16 mouse cellular contexts compared by ENCODE assay signal in genomic region chr13:112043524-112044246, GRCm38 (mm10).
A peak's percentile ranks its signal among the peaks of the same experiment; 100 is the strongest.
DNase-seq lines count a peak whose midpoint lies in the region; ATAC-seq lines count a peak whose summit lies in the region.
"Had no signal": no experiment of that assay in that cellular context is flagged by ENCODE, and none has a peak within 500 bp of the region (broad histone marks: within the 10 kb centered on the region; RNA-seq: fewer than 3 reads in every experiment).

No protein-coding gene starts in this region.

- no peak for ATAC-seq in intestine, embryonic 14.5 days (replicated peaks; ENCODE audit: low FRiP score, low TSS enrichment, low read depth)
- ATAC-seq in liver, embryonic 15.5 days (ENCODE audit: insufficient read depth), result peak; percentile 83
- ATAC-seq in neural tube, embryonic 15.5 days (ENCODE audit: low FRiP score), result no peak
- no peak for ATAC-seq in midbrain, embryonic 16.5 days

- no peaks in the 10 kb centered on the region for H3K36me3 ChIP-seq in intestine, embryonic 14.5 days (ENCODE audit: control insufficient read depth, insufficient read depth, low read length)
- no peaks in the 10 kb centered on the region for H3K36me3 ChIP-seq in liver, embryonic 15.5 days (replicated peaks)
- no peaks in the 10 kb centered on the region for H3K36me3 ChIP-seq in neural tube, embryonic 15.5 days
- H3K36me3 ChIP-seq in midbrain, embryonic 16.5 days (ENCODE audit: control insufficient read depth, insufficient read depth, low read length), result no peaks in the 10 kb centered on the region

- peak; percentile 16 for DNase-seq in lung, postnatal 10 days
- DNase-seq in lung, postnatal 36 days, result no peak
- peak; percentile 51 for DNase-seq in intestine, embryonic 14.5 days (ENCODE audit: low spot score)
- peak; percentile 60 for DNase-seq in yolk sac, embryonic 10.5 days (ENCODE audit: low spot score)
- DNase-seq in adrenal gland, postnatal 36 days, result no peak
- DNase-seq: cerebellum, adult 9-11 months; gastrocnemius, postnatal 10 days; kidney, adult 11 months; kidney, postnatal 14 days; lung, postnatal 4 days; midbrain, embryonic 14.5 days; right cerebral cortex, postnatal 4 days; thymus, postnatal 36 days had no signal

- H3K9me3 ChIP-seq in intestine, embryonic 14.5 days (ENCODE audit: control insufficient read depth, low read length), result no peaks in the 10 kb centered on the region
- H3K9me3 ChIP-seq in liver, embryonic 15.5 days (replicated peaks), result no peaks in the 10 kb centered on the region
- no peaks in the 10 kb centered on the region for H3K9me3 ChIP-seq in neural tube, embryonic 15.5 days (replicated peaks)
- H3K9me3 ChIP-seq in midbrain, embryonic 16.5 days (replicated peaks; ENCODE audit: control insufficient read depth, low read length, poor library complexity, severe bottlenecking), result no peaks in the 10 kb centered on the region

- no peak overlapping the region for H3K27ac ChIP-seq in intestine, embryonic 14.5 days (ENCODE audit: low read depth)
- peak overlapping the region; percentile 81 for H3K27ac ChIP-seq in liver, embryonic 15.5 days (replicated peaks)
- no peak overlapping the region for H3K27ac ChIP-seq in neural tube, embryonic 15.5 days (replicated peaks)
- no peak overlapping the region for H3K27ac ChIP-seq in midbrain, embryonic 16.5 days (ENCODE audit: low read length)

- no peak overlapping the region for H3K4me3 ChIP-seq in intestine, embryonic 14.5 days (ENCODE audit: low read depth, low read length)
- H3K4me3 ChIP-seq in liver, embryonic 15.5 days (replicated peaks), result no peak overlapping the region
- no peak overlapping the region for H3K4me3 ChIP-seq in neural tube, embryonic 15.5 days (replicated peaks)
- H3K4me3 ChIP-seq in midbrain, embryonic 16.5 days (ENCODE audit: low read depth, low read length), result no peak overlapping the region

- H3K4me2 ChIP-seq in intestine, embryonic 14.5 days (ENCODE audit: low read length), result no peak overlapping the region
- peak overlapping the region; percentile 36 for H3K4me2 ChIP-seq in liver, embryonic 15.5 days
- no peak overlapping the region for H3K4me2 ChIP-seq in neural tube, embryonic 15.5 days
- no peak overlapping the region for H3K4me2 ChIP-seq in midbrain, embryonic 16.5 days (ENCODE audit: low read length)

- no peaks in the 10 kb centered on the region for H3K4me1 ChIP-seq in intestine, embryonic 14.5 days (replicated peaks; ENCODE audit: control insufficient read depth, insufficient read depth, low read length)
- H3K4me1 ChIP-seq in liver, embryonic 15.5 days (replicated peaks), result peaks cover 57% of the 10 kb centered on the region
- no peaks in the 10 kb centered on the region for H3K4me1 ChIP-seq in neural tube, embryonic 15.5 days
- no peaks in the 10 kb centered on the region for H3K4me1 ChIP-seq in midbrain, embryonic 16.5 days (ENCODE audit: control insufficient read depth, insufficient read depth, low read length)

- 91% methylated on average over 13 of the region's 13 CpGs for WGBS in intestine, embryonic 14.5 days
- WGBS in liver, embryonic 15.5 days (ENCODE audit: insufficient replicate concordance), result 84% methylated on average over 13 of the region's 13 CpGs
- 98% methylated on average over 13 of the region's 13 CpGs for WGBS in neural tube, embryonic 15.5 days
- WGBS in midbrain, embryonic 16.5 days, result 95% methylated on average over 13 of the region's 13 CpGs

- H3K27me3 ChIP-seq in intestine, embryonic 14.5 days (replicated peaks; ENCODE audit: control insufficient read depth, insufficient read depth, low read length), result no peaks in the 10 kb centered on the region
- H3K27me3 ChIP-seq in liver, embryonic 15.5 days, result peaks cover 11% of the 10 kb centered on the region; the same call in 1 of the 2 replicates
- no peaks in the 10 kb centered on the region for H3K27me3 ChIP-seq in neural tube, embryonic 15.5 days (replicated peaks)
- H3K27me3 ChIP-seq in midbrain, embryonic 16.5 days (ENCODE audit: control insufficient read depth, insufficient read depth, low read depth, low read length), result no peaks in the 10 kb centered on the region

- no peak overlapping the region for H3K9ac ChIP-seq in intestine, embryonic 14.5 days (ENCODE audit: low read length)
- H3K9ac ChIP-seq in liver, embryonic 15.5 days, result 0 out of 2 replicates have a peak overlapping the region, but pooled peaks have one; percentile 2
- no peak overlapping the region for H3K9ac ChIP-seq in neural tube, embryonic 15.5 days (replicated peaks)
- no peak overlapping the region for H3K9ac ChIP-seq in midbrain, embryonic 16.5 days (ENCODE audit: low read depth, low read length)

Comparison
In these comparisons a context has a peak if more than half of its experiments do, and no peak if none do; other contexts are left out.
1. DNase-seq: peak in lung, postnatal 10 days (single experiment), intestine, embryonic 14.5 days (single experiment) and yolk sac, embryonic 10.5 days (single experiment); none in lung, postnatal 36 days (single experiment) and adrenal gland, postnatal 36 days (0 of 2).